Mouse (Mus musculus) cerebellum, adult 9-11 months (tissue): Measurements from ENCODE around the gene Arf3.

Experiments used
- DNase-seq: peaks from one replicate; pipeline ENCODE4 v3.0.0; 2022

Gene Arf3

GRCm38 (mm10) chr15:98717301-98717700, 45.7 kb downstream of the Arf3 start:
- no peak for DNase-seq

- peak; percentile 16 for DNase-seq
Observed at GRCm38 (mm10) chr15:98714230-98714652, 48.8 kb downstream of the Arf3 start.

- peak; percentile 46 for DNase-seq
Observed at GRCm38 (mm10) chr15:98710442-98710841, 52.6 kb downstream of the Arf3 start.

GRCm38 (mm10) chr15:98707766-98708372, 55.1 kb downstream of the Arf3 start, which contains the start of gene Ccdc65:
Ccdc65 (plus strand) TSS chr15:98708207.
- peak; percentile 88 for DNase-seq

GRCm38 (mm10) chr15:98704312-98704711, 58.7 kb downstream of the Arf3 start:
- DNase-seq, result no peak

- DNase-seq, result peak; percentile 84
Observed at GRCm38 (mm10) chr15:98699190-98700105, 63.6 kb downstream of the Arf3 start.

GRCm38 (mm10) chr15:98696216-98696615, 66.8 kb downstream of the Arf3 start:
- no peak for DNase-seq

GRCm38 (mm10) chr15:98695726-98696125, 67.3 kb downstream of the Arf3 start:
- no peak for DNase-seq

- DNase-seq, result no peak
Observed at GRCm38 (mm10) chr15:98692171-98692715, 70.8 kb downstream of the Arf3 start.

- no peak for DNase-seq
Observed at GRCm38 (mm10) chr15:98691486-98692147, 71.4 kb downstream of the Arf3 start.

GRCm38 (mm10) chr15:98689682-98690081, 73.3 kb downstream of the Arf3 start:
- DNase-seq, result no peak
